Mouse (Mus musculus): Measurements from ENCODE around the gene Dynlt1c. TPM values are rescaled to one million over a fixed set of nuclear protein-coding genes. Genes with fewer than 3 reads are reported as not detected.
"Not testable (repeated sequence)": the region's sequence is repeated elsewhere in the genome, so short reads cannot be mapped to it uniquely, and the experiment has no call there.

Dynlt1c gene
- polyA plus RNA-seq, 1 experiment from 2014 or later: 42.8 TPM

DNA sequence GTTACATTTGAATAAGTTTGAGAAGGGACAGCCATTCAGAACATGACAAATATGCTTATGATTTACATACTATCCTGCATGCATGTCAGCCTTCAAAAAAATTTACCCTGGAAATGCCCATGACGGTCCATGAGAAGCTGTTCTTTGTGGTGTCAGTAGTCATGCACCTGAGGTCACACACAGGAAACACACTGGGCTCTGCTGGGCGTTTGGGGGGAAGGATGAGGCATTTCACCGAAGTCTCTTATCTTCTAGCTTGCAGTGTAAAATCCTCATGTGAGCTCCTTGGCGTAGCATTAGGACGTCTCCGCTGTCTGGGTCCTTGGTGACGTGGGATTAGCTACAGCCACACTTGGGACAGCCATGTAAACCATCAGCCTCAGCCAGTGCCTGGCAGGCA lies 57.3 kb downstream of the Dynlt1c start, which contains the start of gene Sytl3:
TSS of gene Sytl3 (plus strand) at position 293 of the 400 bp plus-strand sequence.
- WGBS: 82% methylated on average over 3 of the region's 7 CpGs
- not testable (repeated sequence) for H3K4me1 ChIP-seq (ENCODE audit: control insufficient read depth, insufficient read depth, low read length); H3K4me2 ChIP-seq (replicated peaks; ENCODE audit: low read depth, low read length); H3K4me3 ChIP-seq (ENCODE audit: low read length); H3K36me3 ChIP-seq (ENCODE audit: control insufficient read depth, insufficient read depth, low read length); H3K9me3 ChIP-seq (ENCODE audit: control insufficient read depth, low read length); H3K27me3 ChIP-seq (ENCODE audit: control insufficient read depth, insufficient read depth, low read length); H3K27ac ChIP-seq (ENCODE audit: low read depth, low read length); ATAC-seq (ENCODE audit: low FRiP score, low TSS enrichment); H3K9ac ChIP-seq (ENCODE audit: low read depth, low read length)

Other genes starting within 250 kb of the Dynlt1c start
- gene Dynlt1b, start 171.6 kb upstream of the Dynlt1c start, polyA plus RNA-seq (2014; fragmentation: Nextera tagmentation; extraction: Ambion mirVana): 506 and 609 TPM in 2 replicates
- 324 and 393 TPM in 2 replicates for gene Dynlt1f, start 54.2 kb downstream of the Dynlt1c start, polyA plus RNA-seq (2014; fragmentation: Nextera tagmentation; extraction: Ambion mirVana)
- 0.34 and 0.74 TPM in 2 replicates for gene Sytl3, start 57.4 kb downstream of the Dynlt1c start, polyA plus RNA-seq (2014; fragmentation: Nextera tagmentation; extraction: Ambion mirVana)
- 96.7 and 158 TPM in 2 replicates for gene Ezr, start 181.1 kb downstream of the Dynlt1c start, polyA plus RNA-seq (2014; fragmentation: Nextera tagmentation; extraction: Ambion mirVana)